Mouse (Mus musculus) heart, embryonic 16.5 days (tissue): Measurements from ENCODE around the gene Gm45902. TPM values are rescaled to one million over a fixed set of nuclear protein-coding genes. Genes with fewer than 3 reads are reported as not detected.

Experiments used
- polyA plus RNA-seq: library from polyadenylated mRNA; unstranded; fragments of >200 nt; fragmentation: Nextera tagmentation; extraction: Ambion mirVana; gene quantifications from 2 replicates; pipeline ENCODE4 v1.2.1, GENCODE M21; 2015

The Gm45902 gene
- polyA plus RNA-seq, 1 experiment from 2014 or later: 3.2 TPM

Other genes starting within 250 kb of the Gm45902 start
- gene Nmt2, start 228.6 kb downstream of the Gm45902 start, polyA plus RNA-seq: 27.5 and 28.9 TPM in 2 replicates
- 10.9 and 11.9 TPM in 2 replicates for gene Rpp38, start 180.1 kb downstream of the Gm45902 start, polyA plus RNA-seq
- 0.49 and 0.51 TPM in 2 replicates for gene Acbd7, start 176.6 kb downstream of the Gm45902 start, polyA plus RNA-seq
- not detected in 2 replicates for gene Olah, start 115.6 kb downstream of the Gm45902 start, polyA plus RNA-seq
- gene Meig1, start 90.1 kb downstream of the Gm45902 start, polyA plus RNA-seq: 2.7 and 3.9 TPM in 2 replicates
- 3.9 and 5.3 TPM in 2 replicates for gene Dclre1c, start 88.7 kb downstream of the Gm45902 start, polyA plus RNA-seq
- 5.5 and 5.8 TPM in 2 replicates for gene Suv39h2, start 37.8 kb downstream of the Gm45902 start, polyA plus RNA-seq
- gene Hspa14, start within 50 bp of the Gm45902 start, polyA plus RNA-seq: 75.8 and 86.8 TPM in 2 replicates
- 0.35 and 0.69 TPM in 2 replicates for gene Cdnf, start 240 bp upstream of the Gm45902 start, polyA plus RNA-seq
- 22.0 and 34.4 TPM in 2 replicates for gene Fam107b, start 57.7 kb upstream of the Gm45902 start, polyA plus RNA-seq